Mouse (Mus musculus): Measurements from ENCODE around the gene Rassf1. TPM values are rescaled to one million over a fixed set of nuclear protein-coding genes. Genes with fewer than 3 reads are reported as not detected.

The Rassf1 gene
- total RNA-seq, 2 experiments from 2014 or later = 23.6 to 24.5 TPM

GRCm38 (mm10) chr9:107576357-107577107 is 25.2 kb downstream of the Rassf1 start, which contains the start of gene Hyal1:
TSS of gene Hyal1 (plus strand) at chr9:107576927.
- DNase-seq = peak; percentile 81 to 85
- intact Hi-C loops (cut with DNase I) = no loop called here

- DNase-seq = no peak
- intact Hi-C loops (cut with DNase I) = no loop called here
Measured at GRCm38 (mm10) chr9:107577871-107578270, 26.5 kb downstream of the Rassf1 start.

- intact Hi-C loops (cut with DNase I) = no loop called here
- no peak for DNase-seq
Measured at GRCm38 (mm10) chr9:107578587-107578986, 27.2 kb downstream of the Rassf1 start, which contains the start of gene Naa80. TSS of gene Naa80 (plus strand) at chr9:107578887.

- intact Hi-C loops (cut with DNase I) = no loop called here
- no peak for DNase-seq
Measured at GRCm38 (mm10) chr9:107579023-107579900, 27.9 kb downstream of the Rassf1 start.

- DNase-seq = peak; percentile 87 to 91
- intact Hi-C loops (cut with DNase I) = no loop called here
Measured at GRCm38 (mm10) chr9:107580501-107581317, 29.4 kb downstream of the Rassf1 start, which contains the start of gene Hyal3. TSS of gene Hyal3 (plus strand) at chr9:107580818.

DNA sequence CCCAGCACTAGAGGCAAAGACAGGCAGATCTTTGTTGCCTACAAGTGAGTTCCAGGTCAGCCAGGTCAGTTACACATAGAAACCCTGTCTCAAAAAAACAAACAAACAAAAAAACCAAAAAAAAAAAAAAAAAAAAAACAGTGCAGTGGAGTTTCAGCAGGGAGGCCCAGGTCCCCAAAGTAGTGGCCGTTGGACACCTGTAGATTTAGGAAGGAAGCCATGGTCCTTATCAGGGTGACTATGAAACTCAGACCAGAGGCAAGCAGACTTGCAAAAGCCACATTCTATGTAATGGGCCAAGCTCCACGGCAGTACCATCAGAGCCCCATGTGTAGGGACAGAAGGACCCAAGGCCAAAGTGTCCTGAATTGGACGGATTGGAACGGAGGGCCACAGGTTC is 30.2 kb downstream of the Rassf1 start:
- intact Hi-C loops (cut with DNase I) = no loop called here
- DNase-seq = no peak

DNA sequence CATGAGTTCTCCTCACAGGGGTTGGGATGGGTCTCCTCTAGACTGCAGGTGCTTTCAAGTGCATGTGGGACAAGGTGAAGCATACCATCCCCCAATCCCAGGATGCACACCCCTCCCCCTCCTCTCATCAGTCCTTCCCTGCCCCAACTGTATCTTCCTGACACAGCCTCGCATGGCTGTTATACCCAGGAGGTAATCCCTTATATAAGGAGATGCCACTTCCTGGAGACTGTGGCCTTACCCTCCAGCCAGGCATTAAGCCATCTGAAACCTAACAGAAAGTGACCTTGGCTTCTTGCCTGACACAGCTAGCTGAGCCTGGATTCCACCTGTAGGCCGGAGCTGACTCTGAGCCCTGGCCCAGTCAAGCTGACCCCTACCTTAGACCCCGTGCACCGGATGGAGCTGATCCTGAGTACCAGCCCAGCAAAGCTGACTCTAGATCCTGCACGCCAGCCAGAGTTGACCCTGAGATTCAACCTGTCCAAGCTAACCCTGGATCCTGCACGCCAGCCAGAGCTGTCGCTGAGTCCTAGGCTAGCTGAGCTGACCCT is 31.2 kb downstream of the Rassf1 start:
- intact Hi-C loops (cut with DNase I) = no loop called here
- DNase-seq = no peak

DNA sequence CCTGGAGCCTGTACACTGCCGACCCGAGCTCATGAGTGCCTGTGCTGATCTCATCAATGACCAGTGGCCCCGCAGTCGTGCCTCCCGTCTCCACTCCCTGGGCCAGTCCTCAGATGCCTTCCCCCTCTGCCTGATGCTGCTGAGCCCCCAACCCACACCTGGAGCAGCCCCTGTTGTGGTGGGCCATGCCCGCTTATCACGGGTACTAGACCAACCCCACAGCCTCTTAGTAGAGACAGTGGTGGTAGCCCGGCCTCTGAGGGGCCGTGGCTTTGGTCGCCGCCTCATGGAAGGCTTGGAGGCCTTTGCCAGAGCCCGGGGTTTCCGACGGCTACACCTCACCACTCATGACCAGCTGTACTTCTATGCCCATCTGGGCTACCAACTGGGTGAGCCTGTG is 31.8 kb downstream of the Rassf1 start:
- DNase-seq = no peak
- intact Hi-C loops (cut with DNase I) = no loop called here

DNA sequence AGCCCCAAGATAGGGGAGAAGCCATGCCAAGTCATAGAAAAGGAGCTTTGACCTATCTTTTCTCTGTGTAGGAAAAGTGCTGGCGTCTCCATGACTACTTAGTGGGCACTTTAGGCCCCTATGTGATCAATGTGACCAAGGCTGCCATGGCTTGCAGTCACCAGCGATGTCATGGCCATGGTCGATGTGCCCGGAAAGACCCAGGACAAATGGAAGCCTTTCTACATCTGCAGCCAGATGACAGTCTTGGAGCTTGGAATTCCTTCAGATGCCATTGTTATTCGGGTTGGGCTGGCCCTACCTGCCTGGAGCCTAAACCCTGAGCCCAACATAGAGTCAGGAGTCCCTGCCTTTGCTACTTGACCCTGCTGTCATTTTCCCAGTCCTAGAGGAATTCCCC is 35.1 kb downstream of the Rassf1 start:
- DNase-seq = no peak
- intact Hi-C loops (cut with DNase I) = no loop called here

GRCm38 (mm10) chr9:107586974-107587832 is 35.8 kb downstream of the Rassf1 start, which contains the start of gene Ifrd2:
TSS of gene Ifrd2 (plus strand) at chr9:107587642.
- intact Hi-C loops (cut with DNase I) = no loop called here
- DNase-seq = peak; percentile 93 to 95

- DNase-seq = peak in 1 of 2 experiments; percentile 68
- intact Hi-C loops (cut with DNase I) = no loop called here
Measured at GRCm38 (mm10) chr9:107587833-107588639, 36.7 kb downstream of the Rassf1 start.

DNA sequence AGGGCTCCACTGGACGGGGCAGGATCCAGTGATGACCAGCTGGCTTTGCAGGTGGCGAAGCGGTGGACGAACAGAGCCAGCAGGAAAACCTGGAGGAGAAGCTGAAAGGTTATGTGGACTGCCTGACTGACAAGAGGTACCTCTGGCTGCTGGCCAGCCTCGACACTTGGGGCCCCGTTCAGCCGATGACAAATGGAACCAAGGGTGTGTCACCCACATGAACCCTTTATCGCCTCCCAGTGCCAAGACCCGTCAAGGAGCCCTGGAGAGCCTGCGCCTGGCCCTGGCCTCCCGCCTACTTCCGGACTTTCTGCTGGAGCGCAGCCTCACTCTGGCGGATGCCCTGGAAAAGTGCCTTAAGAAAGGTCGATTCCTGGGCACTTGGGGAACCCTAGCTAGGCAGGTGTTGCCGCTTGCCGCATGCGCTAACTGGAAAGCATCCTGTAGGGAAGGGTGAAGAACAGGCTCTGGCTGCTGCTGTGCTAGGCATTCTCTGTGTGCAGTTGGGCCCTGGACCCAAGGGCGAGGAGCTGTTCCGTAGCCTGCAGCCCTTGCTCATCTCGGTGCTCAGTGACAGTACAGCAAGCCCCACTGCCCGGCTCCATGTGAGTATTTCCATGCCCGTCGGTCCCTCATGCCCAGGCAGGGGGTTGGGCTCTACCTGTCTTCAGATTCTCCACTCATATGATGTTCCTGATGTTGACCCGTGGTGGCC is 38.9 kb downstream of the Rassf1 start:
- peak in 1 of 2 experiments; percentile 47 for DNase-seq
- intact Hi-C loops (cut with DNase I) = no loop called here

- intact Hi-C loops (cut with DNase I) = no loop called here
- no peak for DNase-seq
Measured at GRCm38 (mm10) chr9:107590773-107591060, 39.4 kb downstream of the Rassf1 start.

DNA sequence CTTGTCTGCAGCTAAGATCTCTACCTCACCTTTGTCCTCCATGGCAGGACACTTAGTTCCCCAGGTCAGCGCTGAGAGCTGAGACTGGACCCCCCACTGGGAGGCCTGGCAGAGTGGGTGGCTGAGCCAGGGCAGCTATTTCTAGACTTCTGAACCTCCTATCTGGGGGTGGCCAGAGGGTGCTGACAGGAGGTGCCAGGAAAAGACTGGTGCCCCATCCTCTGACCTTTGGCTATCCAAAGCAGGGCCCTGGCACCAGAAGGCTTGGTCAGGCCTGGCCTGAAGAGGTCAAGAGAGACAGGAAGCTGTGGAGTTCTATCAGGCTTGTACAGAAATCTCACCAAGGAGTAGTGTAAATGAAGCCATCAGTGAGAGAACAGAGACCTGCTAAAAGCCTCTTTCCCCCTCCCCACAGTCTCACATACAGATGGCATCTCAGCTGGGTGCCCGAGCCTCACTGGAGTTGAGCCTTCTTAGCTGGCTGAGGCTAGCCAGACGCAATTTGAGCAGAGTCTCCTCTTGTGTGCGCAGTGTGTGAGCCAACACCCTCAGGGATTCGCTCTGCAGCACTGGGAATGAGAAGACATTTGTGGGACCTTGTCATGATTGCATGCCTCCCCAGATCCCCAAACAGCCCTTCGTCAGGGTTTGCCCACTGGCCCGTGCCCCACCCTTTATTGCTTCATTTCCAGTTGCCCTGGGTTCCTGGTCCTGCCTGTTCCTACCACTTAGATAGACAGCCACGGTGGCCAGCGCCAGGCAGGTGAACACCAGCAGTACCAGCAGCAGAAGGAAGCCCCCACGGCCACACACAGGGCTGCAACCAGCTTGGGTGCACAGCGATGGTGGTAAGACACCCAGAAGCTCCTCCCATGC is 42.0 kb downstream of the Rassf1 start:
- intact Hi-C loops (cut with DNase I) = no loop called here
- DNase-seq = peak; percentile 49 to 63

- intact Hi-C loops (cut with DNase I) = no loop called here
- no peak for DNase-seq
Measured at GRCm38 (mm10) chr9:107594281-107595062, 43.1 kb downstream of the Rassf1 start.
